9 mouse cellular contexts compared by ENCODE assay signal in the genomic region with DNA sequence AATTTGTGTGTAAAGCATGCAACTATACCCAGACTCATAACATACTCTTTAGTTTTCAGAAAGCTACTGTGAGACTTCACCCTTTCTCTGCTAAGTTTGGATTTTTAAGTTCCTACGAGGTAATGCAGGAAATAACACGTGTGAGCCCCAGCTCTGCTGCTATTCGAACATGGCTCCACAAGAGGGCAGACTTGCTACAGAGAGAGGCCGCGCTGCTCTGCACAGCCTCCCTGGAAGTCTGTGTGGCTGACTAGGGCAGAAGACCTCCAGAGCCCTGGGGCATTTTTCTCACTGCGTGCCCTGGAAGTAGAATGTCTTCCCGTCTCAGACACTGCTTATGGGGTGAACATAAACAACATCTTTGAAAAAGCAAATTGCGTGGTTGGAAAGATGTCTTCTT.
DNase-seq lines count a peak whose midpoint lies in the region; ATAC-seq and TF ChIP-seq lines count a peak whose summit lies in the region.
"Had no signal": no experiment of that assay in that cellular context is flagged by ENCODE, and none has a peak within 500 bp of the region (broad histone marks: within the 10 kb centered on the region; RNA-seq: fewer than 3 reads in every experiment).

No protein-coding gene starts in this region.

- peak; percentile 60 for TF ChIP-seq CTCF in lung, adult 2 months (IDR thresholded peaks at IDR 0.05; ENCODE audit: insufficient read depth, low read length)

- no peak overlapping the region for H3K4me3 ChIP-seq in lung, adult 2 months (replicated peaks; ENCODE audit: extremely low read depth, low read depth, low read length)
- H3K4me3 ChIP-seq: stomach, embryonic 15.5 days had no signal

- 12% methylated on average over 8 of the region's 8 CpGs for WGBS in lung, adult 2 months

- DNase-seq in 3T3-L1 (ENCODE audit: low read depth, low spot score) = peak; percentile 55
- DNase-seq in MN1 (ENCODE audit: low spot score) = peak; percentile 16
- DNase-seq in cerebellum, postnatal 10 days = peak; percentile 82 to 85
- peak; percentile 46 for DNase-seq in frontal cortex, postnatal 25 days (ENCODE audit: low spot score in 2 of 2)
- peak; percentile 64 for DNase-seq in kidney, postnatal 10 days
- DNase-seq in lung, adult 2 months = no peak
- DNase-seq in retina, embryonic 14.5 days (ENCODE audit: low spot score) = peak; percentile 85

- TF ChIP-seq POLR2A in lung, adult 2 months (IDR thresholded peaks at IDR 0.05; ENCODE audit: borderline replicate concordance, extremely low read depth, low read depth, low read length) = no peak

- no peak for ATAC-seq in erythroid progenitor cell, adult 5-6 weeks (replicated peaks; ENCODE audit: low FRiP score, poor library complexity, severe bottlenecking)

- H3K4me1 ChIP-seq in lung, adult 2 months (ENCODE audit: control insufficient read depth, insufficient read depth, low read length) = no peaks in the 10 kb centered on the region
- H3K4me1 ChIP-seq: stomach, embryonic 15.5 days had no signal
